Mouse (Mus musculus) frontal cortex, postnatal 25 days (tissue): ENCODE measurements around the gene Nhej1.
A peak's percentile ranks its signal among the peaks of the same experiment; 100 is the strongest.

Experiments used
- DNase-seq, 2 experiments: peaks; one replicate each; pipeline ENCODE4 v3.0.0; 2022; ENCODE audit warnings: low spot score in 2 of 2

The Nhej1 gene

GRCm38 (mm10) chr1:74973590-74973989, 151.4 kb downstream of the Nhej1 start:
- no peak for DNase-seq

- no peak for DNase-seq
Observed at GRCm38 (mm10) chr1:74971353-74972050, 153.5 kb downstream of the Nhej1 start.

GRCm38 (mm10) chr1:74967962-74968580, 156.9 kb downstream of the Nhej1 start:
- DNase-seq = no peak

GRCm38 (mm10) chr1:74964494-74965215, 160.3 kb downstream of the Nhej1 start:
- DNase-seq = peak; percentile 52 to 54

- DNase-seq = no peak
Observed at GRCm38 (mm10) chr1:74962853-74963227, 162.2 kb downstream of the Nhej1 start.

GRCm38 (mm10) chr1:74962126-74962852, 162.7 kb downstream of the Nhej1 start:
- DNase-seq = no peak

- no peak for DNase-seq
Observed at GRCm38 (mm10) chr1:74961722-74962121, 163.3 kb downstream of the Nhej1 start.

- no peak for DNase-seq
Observed at GRCm38 (mm10) chr1:74960059-74960458, 164.9 kb downstream of the Nhej1 start.

GRCm38 (mm10) chr1:74951556-74952210, 173.3 kb downstream of the Nhej1 start, which contains the start of gene Ihh:
Gene Ihh, minus strand, starts transcription at chr1:74951672.
- DNase-seq = no peak

GRCm38 (mm10) chr1:74950576-74951490, 174.2 kb downstream of the Nhej1 start:
- no peak for DNase-seq

GRCm38 (mm10) chr1:74950066-74950465, 174.9 kb downstream of the Nhej1 start:
- no peak for DNase-seq

- no peak for DNase-seq
Observed at GRCm38 (mm10) chr1:74949666-74950050, 175.3 kb downstream of the Nhej1 start.

- peak; percentile 48 to 52 for DNase-seq
Observed at GRCm38 (mm10) chr1:74948784-74949665, 176.0 kb downstream of the Nhej1 start.

- no peak for DNase-seq
Observed at GRCm38 (mm10) chr1:74947986-74948670, 176.9 kb downstream of the Nhej1 start.

- no peak for DNase-seq
Observed at GRCm38 (mm10) chr1:74941651-74942360, 183.2 kb downstream of the Nhej1 start.

- no peak for DNase-seq
Observed at GRCm38 (mm10) chr1:74939762-74940161, 185.2 kb downstream of the Nhej1 start.

GRCm38 (mm10) chr1:74936221-74936830, 188.7 kb downstream of the Nhej1 start:
- DNase-seq = no peak

GRCm38 (mm10) chr1:74935402-74935801, 189.6 kb downstream of the Nhej1 start, which contains the start of gene Cfap65:
Gene Cfap65, minus strand, starts transcription at chr1:74935599.
- DNase-seq = peak; percentile 58 to 64
